Mouse (Mus musculus) megakaryocyte-erythroid progenitor cell, adult 5-6 weeks (primary cell): ENCODE results near the gene Csnk1g1. TPM values are rescaled to one million over a fixed set of nuclear protein-coding genes. Genes with fewer than 3 reads are reported as not detected.
A peak's percentile ranks its signal among the peaks of the same experiment; 100 is the strongest.

Experiments used
- ATAC-seq: replicated peaks from 2 replicates; pipeline ENCODE4 v1.8.0; 2016; ENCODE audit warnings: mild to moderate bottlenecking, inconsistent platforms; ENCODE audit not compliant: severe bottlenecking, poor library complexity, low FRiP score, low TSS enrichment
- total RNA-seq, 2 experiments: library from RNA; stranded (forward) in 1 of 2; stranded (reverse) in 1 of 2; fragments of 200-1000, 215-1000 nt in 1 of 2; fragments of >200 nt in 1 of 2; fragmentation: Nextera tagmentation in 1 of 2; gene quantifications; 2 replicates each; pipeline ENCODE4 v1.2.3; 2014 to 2017

Gene Csnk1g1
- total RNA-seq, 2 experiments from 2014 or later: 22.0 to 29.1 TPM

- ATAC-seq: no peak
These were observed 154.7 kb downstream of the Csnk1g1 start for GRCm38 (mm10) chr9:66063446-66063845.

- no peak for ATAC-seq
These were observed 155.6 kb downstream of the Csnk1g1 start for GRCm38 (mm10) chr9:66064316-66064715.

- ATAC-seq: no peak
These were observed 158.1 kb downstream of the Csnk1g1 start for GRCm38 (mm10) chr9:66066791-66067190.

- ATAC-seq: peak; percentile 48
These were observed 158.8 kb downstream of the Csnk1g1 start for GRCm38 (mm10) chr9:66067542-66067941.

GRCm38 (mm10) chr9:66068056-66068455, 159.3 kb downstream of the Csnk1g1 start:
- ATAC-seq: no peak

GRCm38 (mm10) chr9:66068971-66069391, 160.3 kb downstream of the Csnk1g1 start:
- peak; percentile 23 for ATAC-seq

- peak; percentile 96 for ATAC-seq
These were observed 160.9 kb downstream of the Csnk1g1 start, which contains the start of gene Snx22 for GRCm38 (mm10) chr9:66069583-66069982. Gene Snx22 (minus strand): TSS chr9:66069719.

GRCm38 (mm10) chr9:66070151-66070550, 161.4 kb downstream of the Csnk1g1 start:
- ATAC-seq: no peak

GRCm38 (mm10) chr9:66072754-66073153, 164.0 kb downstream of the Csnk1g1 start:
- no peak for ATAC-seq

DNA sequence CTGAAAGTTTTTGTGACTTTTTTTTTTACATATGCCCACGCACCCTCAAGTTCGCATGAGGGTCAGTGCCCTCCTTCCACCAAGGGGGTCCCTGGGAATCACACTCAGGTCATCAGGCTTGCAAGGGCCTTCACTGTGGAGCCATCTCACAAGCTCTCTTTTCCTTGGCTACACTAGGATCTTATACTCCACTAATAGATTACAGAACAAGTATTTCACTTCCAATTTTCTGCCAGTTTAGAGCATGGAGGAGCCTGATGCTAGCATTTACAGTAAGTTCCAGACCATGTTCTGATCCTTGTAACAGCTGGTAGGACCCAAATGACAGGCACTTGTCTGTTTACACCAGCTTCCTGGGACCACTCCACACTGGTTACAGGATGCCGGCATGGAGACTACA, 169.3 kb downstream of the Csnk1g1 start:
- ATAC-seq: no peak

GRCm38 (mm10) chr9:66078493-66078892, 169.8 kb downstream of the Csnk1g1 start:
- no peak for ATAC-seq

- no peak for ATAC-seq
These were observed 172.2 kb downstream of the Csnk1g1 start for GRCm38 (mm10) chr9:66080804-66081459.

- no peak for ATAC-seq
These were observed 173.3 kb downstream of the Csnk1g1 start for GRCm38 (mm10) chr9:66081999-66082398.

DNA sequence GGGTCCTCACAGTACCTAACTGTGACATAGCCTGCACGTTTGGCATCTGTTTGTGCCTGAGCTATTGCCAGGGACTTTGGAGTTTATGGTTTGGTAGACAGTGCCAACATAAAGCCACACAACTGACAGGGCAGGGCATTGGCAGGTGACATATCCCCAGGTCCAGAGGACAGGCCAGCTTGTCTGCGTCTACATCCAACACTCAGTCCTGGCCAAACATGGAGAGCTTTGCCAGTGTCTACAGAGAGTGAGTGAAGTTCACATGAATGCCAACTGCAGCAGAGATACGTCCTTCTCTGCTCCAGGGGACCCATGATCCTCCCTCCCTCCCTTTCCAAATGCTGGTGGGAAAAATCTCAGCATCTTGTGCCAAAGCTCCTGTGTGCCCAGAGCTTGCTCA, 175.4 kb downstream of the Csnk1g1 start:
- no peak for ATAC-seq

- no peak for ATAC-seq
These were observed 178.3 kb downstream of the Csnk1g1 start for GRCm38 (mm10) chr9:66087062-66087461.

DNA sequence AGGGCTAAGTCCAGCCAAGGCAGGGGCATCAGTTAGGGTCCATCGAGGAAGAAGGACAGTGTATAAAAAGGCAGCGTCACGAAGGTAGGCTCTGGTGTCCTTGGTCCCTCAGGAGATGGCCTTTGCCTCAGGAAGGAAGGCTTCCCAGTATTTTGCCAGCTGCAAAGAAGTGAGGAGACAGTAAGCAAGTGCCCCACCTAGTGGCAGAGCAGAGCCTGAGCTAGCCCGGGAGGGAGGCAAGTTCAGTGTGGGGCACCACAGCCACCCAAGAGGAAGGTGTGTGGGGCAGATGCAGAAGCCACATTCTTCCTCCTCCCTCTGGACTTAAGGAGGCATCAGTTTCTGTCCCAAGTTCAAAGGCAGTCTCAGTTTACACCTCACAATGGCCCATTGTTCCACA, 179.7 kb downstream of the Csnk1g1 start:
- peak; percentile 57; the same call in 1 of the 2 replicates for ATAC-seq

- no peak for ATAC-seq
These were observed 182.0 kb downstream of the Csnk1g1 start for GRCm38 (mm10) chr9:66090593-66091244.

DNA sequence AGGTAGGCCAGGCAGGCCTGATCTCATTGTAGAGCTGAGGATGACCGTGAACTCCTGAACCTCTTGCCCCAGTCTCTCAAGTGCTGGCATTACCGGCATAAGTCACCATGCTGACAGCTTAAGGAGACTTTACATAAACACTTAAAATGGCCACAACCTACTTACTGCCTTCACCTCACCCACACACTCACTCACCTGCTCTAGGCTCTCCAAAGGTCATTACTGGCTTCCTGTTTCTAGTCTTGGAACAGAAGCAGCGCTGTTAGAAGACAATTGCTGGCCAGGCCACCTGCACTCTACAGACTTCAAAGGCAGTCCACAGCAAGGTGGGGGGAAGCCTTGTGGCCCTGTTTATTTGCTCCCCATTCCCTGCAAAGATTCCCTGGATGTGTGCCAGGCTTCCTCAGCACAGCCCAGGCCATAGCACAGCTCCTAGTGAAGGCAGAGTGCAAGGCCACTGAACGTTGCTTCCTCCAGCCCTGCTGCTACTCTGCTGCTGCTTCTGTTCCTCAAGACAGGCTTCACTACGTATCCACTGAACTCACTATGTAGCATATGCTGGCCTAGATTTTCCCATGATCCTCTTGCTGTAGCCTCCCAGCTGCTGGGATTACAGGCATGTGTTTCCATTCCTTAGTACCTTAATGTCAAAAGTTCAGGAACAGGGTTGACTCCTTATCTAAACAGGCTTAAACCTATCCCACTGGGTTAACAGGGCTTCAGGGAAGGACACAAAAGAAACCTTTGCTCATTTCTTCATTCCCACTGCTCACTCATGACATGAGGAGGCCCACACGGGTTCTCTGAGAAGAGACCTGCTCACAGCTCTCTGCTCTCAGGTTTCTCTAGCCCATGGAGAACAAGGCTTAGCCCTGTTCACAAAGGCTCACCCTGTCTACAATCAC, 182.9 kb downstream of the Csnk1g1 start:
- no peak for ATAC-seq

DNA sequence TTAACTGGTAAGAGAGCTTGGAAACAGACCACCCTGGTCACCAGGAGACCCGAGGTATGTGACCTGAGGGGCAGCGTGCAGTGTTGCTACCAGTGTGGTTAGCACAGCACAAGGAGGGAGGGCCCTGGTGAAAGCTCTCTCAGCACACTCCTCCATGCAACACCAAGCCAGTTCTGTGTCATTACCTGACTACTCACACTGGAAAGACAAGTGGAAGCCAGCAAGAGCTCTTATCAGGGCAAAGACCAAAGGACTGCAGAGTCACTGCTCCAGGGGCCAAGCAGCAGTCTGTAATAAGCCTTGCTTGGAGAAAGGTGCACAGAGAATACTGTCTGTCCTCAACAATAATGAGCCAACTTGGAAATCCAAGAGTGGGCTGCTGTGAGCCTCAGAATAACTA, 183.9 kb downstream of the Csnk1g1 start:
- no peak for ATAC-seq
